Mouse (Mus musculus): ENCODE results near the gene Dtnbp1.

The Dtnbp1 gene

DNA sequence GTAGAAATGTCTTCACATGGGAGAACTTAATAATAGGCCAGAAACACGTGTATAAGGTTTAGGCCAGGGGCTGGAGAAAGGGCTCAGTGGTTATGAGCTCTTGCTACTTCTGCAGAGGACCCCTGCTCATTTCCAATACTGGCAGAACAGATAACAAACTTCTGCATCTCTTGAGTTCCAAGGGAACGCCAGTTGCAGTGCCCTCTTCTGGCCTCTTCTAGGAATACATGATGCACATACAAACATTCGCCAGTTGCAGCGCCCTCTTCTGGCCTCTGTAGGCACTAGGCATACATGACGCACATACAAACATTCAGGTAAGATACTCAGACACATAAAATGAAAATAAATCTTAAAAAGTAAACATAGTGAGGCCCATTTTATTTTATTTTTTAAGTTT is 4.5 kb upstream of the Dtnbp1 start:
- ChIA-PET POLR2A (interaction anchor here in 3 of 4 experiments (0.6 to 1.0 kb wide), 3 partner anchors 9 to 23 kb away, joined by 3 to 6 read pairs (median 4); no protein-coding TSS in a partner anchor), CTCF (interaction anchor here (0.5 to 2.9 kb wide), 11 partner anchors 13 to 1442 kb away, joined by 3 to 15 read pairs (median 3); no protein-coding TSS in a partner anchor)

DNA sequence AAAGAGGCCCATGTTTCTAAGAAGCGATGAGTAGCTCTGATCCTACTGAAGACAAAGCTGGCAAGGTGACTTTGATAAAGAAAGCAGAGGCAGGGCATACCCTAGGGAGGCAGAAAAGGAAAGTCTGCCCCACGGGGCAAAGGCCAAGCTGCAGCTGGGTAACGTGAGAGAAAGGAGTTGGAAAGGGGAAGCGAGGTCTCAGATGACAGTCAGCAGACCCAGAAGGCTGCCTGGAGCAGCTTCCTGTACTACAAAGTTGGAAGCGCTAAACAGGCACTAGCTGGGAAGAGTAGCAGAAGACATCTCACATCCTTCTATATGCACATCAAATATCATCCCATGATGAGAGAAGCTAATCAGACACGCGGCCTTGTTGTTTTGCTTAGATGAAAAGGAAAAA is 3.9 kb upstream of the Dtnbp1 start:
- ChIA-PET CTCF (interaction anchor here in 3 of 4 experiments (0.5 to 2.9 kb wide), 7 partner anchors 13 to 508 kb away, joined by 3 to 15 read pairs (median 3); no protein-coding TSS in a partner anchor), POLR2A (interaction anchor here in 2 of 4 experiments (0.6 to 1.0 kb wide), 2 partner anchors 13 to 23 kb away, joined by 3 to 6 read pairs; no protein-coding TSS in a partner anchor)

DNA sequence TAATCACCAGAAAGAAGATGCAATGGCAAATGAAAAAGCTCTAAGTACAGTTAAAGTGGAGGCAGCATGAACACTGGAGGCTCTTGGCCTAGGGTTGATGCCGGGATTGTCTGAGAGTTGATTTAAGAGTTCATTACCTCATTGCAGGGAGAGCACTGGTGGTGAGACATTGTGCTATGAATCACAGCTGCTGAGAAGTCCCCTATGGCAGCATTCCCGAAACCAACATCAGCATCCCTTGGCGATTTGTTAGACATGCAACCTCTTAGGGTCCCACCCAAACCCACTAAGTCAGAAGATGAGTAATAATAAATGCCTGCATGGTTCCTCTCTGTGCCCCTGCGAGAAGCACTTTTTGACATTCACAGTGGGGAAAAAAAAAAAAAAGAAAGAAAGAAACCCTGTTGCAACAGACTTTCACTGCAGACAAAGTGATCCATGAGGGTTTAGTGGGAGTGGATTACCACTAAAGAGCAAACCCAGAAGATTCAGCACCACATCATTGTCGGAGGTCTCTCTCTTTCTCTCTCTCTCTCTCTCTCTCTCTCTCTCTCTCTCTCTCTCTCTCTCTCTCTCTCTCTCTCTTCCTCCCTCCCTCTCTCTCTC is 3.1 kb upstream of the Dtnbp1 start:
- POLR2A ChIA-PET: no interaction called here
- CTCF ChIA-PET: interaction anchor here in 1 of 4 experiments (0.7 to 2.9 kb wide), 3 partner anchors 14 to 1388 kb away, joined by 3 to 15 read pairs (median 5); no protein-coding TSS in a partner anchor

DNA sequence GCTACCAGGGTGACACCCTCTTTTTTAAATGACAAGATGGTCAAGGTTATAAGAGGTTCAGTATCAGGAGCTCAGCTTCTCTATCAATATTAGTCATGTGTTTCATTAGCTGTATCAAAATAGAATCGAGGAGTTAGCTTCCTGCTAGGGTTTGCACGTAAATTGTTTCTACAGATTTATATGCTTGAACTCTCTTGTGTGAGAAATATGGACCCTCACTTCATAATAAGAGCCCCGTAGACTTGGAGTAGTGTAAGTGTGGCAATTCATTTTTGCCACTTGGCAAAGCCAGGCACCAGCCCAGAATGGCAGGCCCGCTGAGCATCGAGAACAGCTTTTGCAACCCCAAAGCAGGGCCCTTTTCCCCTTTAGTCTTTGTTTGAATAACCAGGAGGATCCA is 1.1 kb upstream of the Dtnbp1 start:
- ChIA-PET POLR2A (interaction anchor here in 3 of 4 experiments (0.6 to 1.9 kb wide), 4 partner anchors 13 to 695 kb away, joined by 3 to 4 read pairs (median 3); no protein-coding TSS in a partner anchor), CTCF (interaction anchor here in 1 of 4 experiments (0.6 kb wide), 1 partner anchor 1138 kb away, joined by 3 read pairs; no protein-coding TSS in a partner anchor)

DNA sequence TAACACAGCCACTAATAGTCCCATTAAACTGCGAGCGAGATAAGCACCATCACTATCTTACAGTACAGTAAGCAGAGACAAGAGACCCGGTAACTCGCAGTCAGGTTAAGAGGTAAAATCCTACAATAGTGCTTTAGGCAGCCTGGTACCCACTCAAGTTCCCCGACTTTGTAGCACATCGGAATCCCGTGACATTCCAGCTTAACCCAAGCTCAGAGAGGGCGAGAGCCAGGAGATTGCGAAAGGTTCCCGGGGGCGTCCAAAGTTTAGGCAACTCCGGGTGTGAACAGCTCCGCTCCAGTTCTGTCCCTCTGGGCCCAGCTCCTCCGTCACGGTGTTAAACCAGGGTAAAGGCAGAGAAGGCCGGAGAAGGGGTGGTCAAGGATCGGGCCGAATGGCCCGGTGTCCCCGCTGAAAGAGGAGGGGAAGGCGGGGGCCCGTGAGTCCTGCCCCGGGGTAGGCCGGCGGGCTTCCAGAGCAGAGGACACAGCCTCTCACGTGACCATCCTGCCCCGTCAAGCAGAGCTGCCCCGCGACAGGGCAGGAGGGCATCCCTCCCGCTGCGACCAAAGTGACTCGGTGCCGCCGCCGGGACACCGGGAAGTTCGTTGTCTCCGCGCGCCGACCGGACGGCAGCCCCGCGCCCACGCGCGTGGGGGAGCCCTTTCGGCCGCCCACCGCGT is 578 bp downstream of the Dtnbp1 start:
- ChIA-PET POLR2A (interaction anchor here in 3 of 4 experiments (0.5 to 1.4 kb wide), 14 partner anchors 10 to 793 kb away, joined by 3 to 4 read pairs (median 3); partner anchors contain the start of gene Gmpr (in 1 of the 3)), CTCF (interaction anchor here in 3 of 4 experiments (0.6 to 1.3 kb wide), 3 partner anchors 17 to 476 kb away, joined by 3 to 4 read pairs (median 3); no protein-coding TSS in a partner anchor)

DNA sequence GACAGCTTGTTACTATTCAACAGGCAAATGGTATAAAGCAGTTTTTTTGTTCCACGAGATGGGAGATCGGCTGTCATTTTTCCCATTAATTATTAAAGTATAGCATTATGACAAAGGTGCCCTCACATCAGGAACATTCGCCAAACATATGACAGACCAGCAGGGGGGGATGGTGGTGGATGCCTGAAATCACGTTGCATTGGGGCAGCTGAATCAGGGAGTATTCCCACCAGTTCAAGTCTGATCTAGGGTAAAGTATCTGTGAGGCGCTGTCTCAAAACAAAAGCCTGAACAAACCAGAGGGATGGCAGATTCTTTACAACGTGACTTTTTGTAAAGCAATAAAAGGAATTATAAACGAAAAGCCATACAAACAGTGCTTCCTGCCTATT is 1.1 kb downstream of the Dtnbp1 start:
- ChIA-PET POLR2A (interaction anchor here in 3 of 4 experiments (0.6 to 1.4 kb wide), 13 partner anchors 9 to 792 kb away, joined by 3 to 4 read pairs (median 3); partner anchors contain the start of gene Gmpr (in 1 of the 3)), CTCF (interaction anchor here in 2 of 4 experiments (0.7 to 1.3 kb wide), 2 partner anchors 16 to 30 kb away, joined by 3 to 4 read pairs; no protein-coding TSS in a partner anchor)

DNA sequence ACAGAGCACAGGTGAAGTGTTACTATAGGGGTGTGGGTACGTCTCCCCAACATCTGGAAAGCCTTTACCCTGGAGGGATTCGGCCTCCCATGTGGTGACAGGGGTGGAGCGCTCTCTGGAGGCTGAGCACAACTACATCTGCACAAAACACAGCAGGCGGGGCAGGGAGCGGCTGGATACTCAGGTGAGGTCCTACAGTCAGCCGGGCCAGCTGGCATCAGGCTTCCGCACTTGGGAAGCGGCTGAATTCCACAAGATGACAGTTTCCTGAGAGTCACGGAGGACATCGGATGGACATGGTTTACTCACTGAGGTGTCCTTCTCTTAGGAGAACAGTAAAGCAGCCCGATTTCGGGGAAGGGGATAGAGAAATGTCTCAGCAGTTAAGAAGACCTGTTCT is 2.7 kb downstream of the Dtnbp1 start:
- POLR2A ChIA-PET: interaction anchor here in 1 of 4 experiments (1.0 kb wide), 1 partner anchor 96 kb away, joined by 3 read pairs; no protein-coding TSS in a partner anchor
- CTCF ChIA-PET: interaction anchor here in 1 of 4 experiments (0.6 kb wide), 1 partner anchor 491 kb away, joined by 4 read pairs; no protein-coding TSS in a partner anchor

DNA sequence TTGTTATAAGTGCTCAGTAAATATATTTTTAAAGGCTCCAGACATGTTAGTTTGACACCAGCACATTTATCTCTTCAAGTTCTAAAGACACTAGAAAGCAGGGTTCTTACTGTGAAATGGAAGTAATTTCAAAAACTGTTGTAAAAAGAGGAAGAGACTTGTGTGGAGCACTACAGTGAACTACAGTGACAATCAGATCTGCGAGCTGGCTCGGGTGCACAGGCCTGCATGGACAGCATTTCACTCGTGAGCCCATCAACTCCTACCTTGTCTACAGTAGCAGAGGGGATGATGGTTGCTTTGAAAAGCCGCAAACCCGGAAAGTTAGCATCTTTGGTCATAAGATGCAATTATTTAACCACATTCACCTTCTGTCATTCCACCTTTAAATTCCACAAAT is 5.6 kb downstream of the Dtnbp1 start:
- CTCF ChIA-PET: interaction anchor here in 1 of 4 experiments (0.5 kb wide), 1 partner anchor 1230 kb away, joined by 3 read pairs; no protein-coding TSS in a partner anchor
- POLR2A ChIA-PET: interaction anchor here in 2 of 4 experiments (0.6 to 2.3 kb wide), 2 partner anchors 12 to 663 kb away, joined by 3 to 10 read pairs; no protein-coding TSS in a partner anchor

DNA sequence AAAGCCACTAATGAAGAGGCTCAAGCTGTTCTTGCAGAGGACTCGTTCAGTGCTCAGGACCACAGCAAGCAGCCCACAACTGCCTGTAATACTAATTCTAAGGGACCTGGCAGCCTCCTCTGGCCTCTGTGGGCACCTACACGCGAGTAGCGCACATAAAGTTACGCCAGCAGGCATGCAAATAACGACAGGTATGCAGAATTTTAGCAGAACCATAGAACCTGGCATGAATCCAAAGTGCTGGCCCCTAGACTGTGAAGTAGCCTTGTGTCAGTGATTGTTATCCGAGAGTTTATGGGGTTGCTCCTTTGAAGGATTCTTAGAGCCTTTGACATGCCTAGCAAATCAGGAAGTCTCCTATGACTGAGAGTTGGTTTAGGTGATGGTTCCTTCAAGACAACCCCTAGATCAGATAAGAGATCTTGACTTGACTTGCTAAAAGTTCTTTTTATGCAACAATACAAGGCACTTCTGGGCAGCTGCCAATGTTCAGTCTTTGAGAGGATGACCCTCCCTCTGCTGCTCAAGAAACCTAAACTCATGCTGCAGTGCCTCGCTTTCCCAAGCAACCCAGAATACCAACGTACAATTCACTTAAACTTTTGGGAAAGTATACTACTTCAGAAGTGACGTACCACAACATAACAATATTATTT is 9.3 kb downstream of the Dtnbp1 start:
- ChIA-PET CTCF (interaction anchor here in 1 of 4 experiments (0.6 kb wide), 1 partner anchor 13 kb away, joined by 3 read pairs; no protein-coding TSS in a partner anchor), POLR2A (interaction anchor here in 1 of 4 experiments (0.7 to 1.5 kb wide), 2 partner anchors 8 to 786 kb away, joined by 3 to 4 read pairs; no protein-coding TSS in a partner anchor)

DNA sequence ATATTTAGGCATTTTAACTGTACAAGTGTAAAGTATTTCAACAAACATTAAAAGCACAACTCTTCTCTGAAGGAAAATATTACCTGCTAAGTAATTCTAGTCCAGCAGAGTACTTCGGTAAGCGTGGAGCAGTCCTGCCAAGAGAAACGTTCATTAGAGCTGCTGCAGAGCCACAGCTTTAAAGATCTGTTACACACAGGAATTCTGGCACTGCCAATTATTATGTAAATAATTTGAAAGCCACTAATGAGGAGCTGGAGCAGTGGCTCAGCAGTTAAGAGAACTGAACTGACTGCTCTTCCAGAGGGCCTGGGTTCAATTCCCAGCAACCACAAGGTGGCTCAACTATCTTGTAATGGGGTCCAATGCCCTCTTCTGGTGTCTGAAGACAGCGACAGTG is 10.0 kb downstream of the Dtnbp1 start:
- ChIA-PET POLR2A (interaction anchor here in 1 of 4 experiments (1.2 to 1.5 kb wide), 2 partner anchors 8 to 9 kb away, joined by 3 to 4 read pairs; no protein-coding TSS in a partner anchor), CTCF (interaction anchor here in 1 of 4 experiments (0.6 kb wide), 1 partner anchor 14 kb away, joined by 3 read pairs; no protein-coding TSS in a partner anchor)

DNA sequence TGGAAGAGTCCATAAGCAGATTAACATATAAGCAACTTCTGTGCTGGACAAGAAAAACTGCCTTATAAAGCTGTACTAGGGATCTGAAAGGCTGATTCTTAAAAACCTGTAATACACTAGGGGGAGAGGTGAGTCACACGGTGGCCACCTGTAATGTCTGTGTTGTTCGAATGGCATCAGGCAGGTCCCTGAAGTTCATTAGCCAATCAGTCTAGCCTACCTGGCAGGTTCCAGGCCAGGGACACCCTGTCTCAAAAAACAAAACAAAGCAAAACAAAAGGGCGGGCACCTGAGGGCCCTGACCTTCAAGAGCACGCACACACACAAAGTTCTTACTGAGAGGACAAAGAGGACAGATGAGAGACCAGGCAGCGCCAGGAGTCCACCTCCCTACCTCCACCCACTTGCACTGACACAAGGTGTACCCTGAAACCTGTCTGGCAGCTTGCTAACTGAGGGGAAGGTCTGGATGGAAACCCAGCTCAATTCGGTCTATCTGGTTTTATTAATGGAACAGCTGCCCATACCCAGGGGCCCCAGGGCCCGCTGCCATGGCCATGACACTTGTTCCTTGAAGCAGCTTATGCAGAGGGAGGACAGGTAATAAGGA is 11.8 kb downstream of the Dtnbp1 start:
- POLR2A ChIA-PET: interaction anchor here in 1 of 4 experiments (0.5 to 2.0 kb wide), 3 partner anchors 9 to 1291 kb away, joined by 4 read pairs; no protein-coding TSS in a partner anchor
- CTCF ChIA-PET: no interaction called here

DNA sequence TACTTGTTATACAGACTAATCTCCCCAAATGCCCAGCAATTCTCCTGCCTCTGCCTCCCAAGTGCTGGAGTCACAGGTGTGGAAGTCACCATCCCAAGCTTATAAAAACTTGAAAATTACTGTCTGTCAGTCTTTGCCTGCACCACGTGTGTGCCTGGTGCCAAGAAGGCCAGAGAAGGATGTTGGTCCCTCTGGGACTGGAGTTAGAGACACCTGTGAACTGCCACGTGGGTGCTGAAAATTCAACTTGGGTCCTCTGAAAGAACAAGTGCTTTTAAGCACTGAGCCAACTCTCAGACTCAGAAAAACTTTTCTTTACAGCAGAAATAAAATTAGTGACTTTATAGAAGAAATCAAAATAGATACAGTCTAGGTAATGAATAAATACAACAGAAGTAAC is 15.6 kb downstream of the Dtnbp1 start:
- ChIA-PET CTCF (no interaction called here), POLR2A (interaction anchor here in 1 of 4 experiments (0.6 kb wide), 1 partner anchor 665 kb away, joined by 3 read pairs; no protein-coding TSS in a partner anchor)

DNA sequence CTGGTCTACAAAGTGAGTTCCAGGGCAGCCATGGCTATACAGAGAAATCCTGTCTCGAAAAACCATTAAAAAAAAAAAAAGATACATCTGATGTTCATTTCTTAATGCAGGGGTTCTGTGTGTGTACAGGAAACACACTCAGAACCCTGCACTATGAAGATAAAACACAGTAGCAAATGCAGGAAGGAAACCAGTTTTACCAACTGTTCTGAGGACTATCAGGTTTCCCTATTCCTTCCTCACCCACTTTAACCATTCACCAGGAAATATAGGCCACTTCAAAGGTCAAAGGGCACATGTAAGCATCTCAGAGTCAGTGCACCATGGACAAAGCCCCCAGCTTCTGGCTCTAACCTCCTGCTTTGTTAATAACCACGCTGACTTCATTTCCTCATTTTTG is 16.6 kb downstream of the Dtnbp1 start:
- POLR2A ChIA-PET: interaction anchor here in 1 of 4 experiments (3.4 kb wide), 1 partner anchor 11 kb away, joined by 10 read pairs; no protein-coding TSS in a partner anchor
- CTCF ChIA-PET: no interaction called here

DNA sequence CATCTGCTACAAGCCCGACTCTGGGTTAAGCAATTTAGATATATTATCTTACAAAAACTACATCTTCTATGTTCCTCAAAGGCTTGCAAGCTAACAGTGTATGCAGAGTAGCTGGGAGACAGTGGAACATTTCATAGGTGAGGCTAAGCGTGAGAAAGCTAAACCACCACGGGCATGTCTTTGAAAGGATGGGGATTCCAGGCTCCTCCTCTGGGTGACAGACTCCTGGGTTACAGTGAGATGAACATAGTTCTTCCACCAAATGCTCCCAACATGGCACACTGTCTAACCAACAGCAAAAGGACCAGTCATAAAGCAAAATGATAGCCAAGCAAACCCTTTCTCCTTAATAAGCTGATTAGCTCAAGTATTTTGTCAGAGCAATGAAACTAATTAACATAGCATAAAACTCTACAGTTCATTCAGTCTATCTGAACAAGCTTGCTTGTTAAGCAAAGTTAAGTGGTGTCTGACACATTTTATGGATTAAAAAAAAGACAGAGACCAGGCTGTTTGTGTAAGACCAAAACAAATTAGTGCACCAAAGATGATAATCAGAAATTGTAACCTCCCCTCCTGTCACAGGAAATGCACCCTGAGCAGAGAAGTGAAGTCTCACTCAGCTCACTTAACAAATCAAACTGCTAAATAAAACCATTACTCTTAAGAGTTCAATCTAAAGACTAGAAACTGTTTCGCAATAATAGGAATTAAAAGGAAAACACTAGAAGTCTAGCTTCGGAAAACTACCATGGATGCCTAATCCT is 18.1 kb downstream of the Dtnbp1 start:
- ChIA-PET POLR2A (interaction anchor here in 3 of 4 experiments (0.5 to 3.4 kb wide), 5 partner anchors 12 to 621 kb away, joined by 3 to 10 read pairs (median 4); no protein-coding TSS in a partner anchor), CTCF (interaction anchor here in 2 of 4 experiments (0.6 kb wide), 3 partner anchors 17 to 566 kb away, joined by 3 to 7 read pairs (median 3); no protein-coding TSS in a partner anchor)

DNA sequence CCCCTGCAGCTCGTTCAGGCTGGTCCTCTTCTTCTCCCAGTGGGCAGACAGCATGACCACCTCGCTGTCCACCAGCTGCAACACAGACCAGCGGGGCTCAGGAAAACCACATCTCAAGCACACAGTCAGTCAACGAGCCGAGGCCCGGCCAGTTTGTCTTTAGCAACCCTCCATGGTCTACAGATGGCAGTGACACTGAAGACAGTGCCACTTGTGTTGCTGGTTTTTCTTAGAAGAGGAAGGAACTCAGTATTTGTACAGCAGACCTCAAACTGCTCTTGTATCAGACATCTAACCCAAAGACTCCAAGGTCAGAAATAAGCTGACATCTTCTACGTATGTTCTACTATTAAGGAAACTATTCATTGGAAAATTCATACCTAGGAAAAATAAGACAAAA is 19.1 kb downstream of the Dtnbp1 start:
- ChIA-PET CTCF (no interaction called here), POLR2A (interaction anchor here in 2 of 4 experiments (0.6 to 3.4 kb wide), 4 partner anchors 13 to 666 kb away, joined by 3 to 10 read pairs (median 4); no protein-coding TSS in a partner anchor)

DNA sequence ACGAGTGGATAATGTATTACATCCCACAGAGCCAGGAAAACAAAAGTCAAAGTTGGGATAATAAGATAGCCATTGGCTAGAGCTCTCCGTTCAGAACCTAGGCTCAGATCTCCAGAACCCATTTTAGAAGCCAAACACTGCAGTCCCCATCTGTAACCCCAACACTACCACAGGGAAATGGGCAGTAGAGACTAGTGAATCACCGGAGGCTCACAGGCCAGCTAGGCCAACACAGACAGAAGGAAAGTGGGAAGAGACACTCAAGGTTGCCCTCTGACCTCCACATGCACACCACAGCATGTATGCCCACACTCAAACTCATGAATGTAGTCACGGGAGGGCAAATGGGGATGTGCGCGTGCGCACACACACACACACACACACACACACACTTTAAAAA is 22.5 kb downstream of the Dtnbp1 start:
- ChIA-PET CTCF (interaction anchor here in 2 of 4 experiments (0.6 to 0.7 kb wide), 3 partner anchors 31 to 522 kb away, joined by 3 read pairs; no protein-coding TSS in a partner anchor), POLR2A (no interaction called here)
